Mouse (Mus musculus): Measurements from ENCODE around the gene Pde5a. TPM values are rescaled to one million over a fixed set of nuclear protein-coding genes. Genes with fewer than 3 reads are reported as not detected.

Gene Pde5a
- total RNA-seq (2015; ENCODE audit: low replicate concordance) (0.36 and 1.3 TPM in 2 replicates), total RNA-seq (2017; ENCODE audit: low replicate concordance) (0.39 TPM in 1 of 2 replicates, not detected in the other)

DNA sequence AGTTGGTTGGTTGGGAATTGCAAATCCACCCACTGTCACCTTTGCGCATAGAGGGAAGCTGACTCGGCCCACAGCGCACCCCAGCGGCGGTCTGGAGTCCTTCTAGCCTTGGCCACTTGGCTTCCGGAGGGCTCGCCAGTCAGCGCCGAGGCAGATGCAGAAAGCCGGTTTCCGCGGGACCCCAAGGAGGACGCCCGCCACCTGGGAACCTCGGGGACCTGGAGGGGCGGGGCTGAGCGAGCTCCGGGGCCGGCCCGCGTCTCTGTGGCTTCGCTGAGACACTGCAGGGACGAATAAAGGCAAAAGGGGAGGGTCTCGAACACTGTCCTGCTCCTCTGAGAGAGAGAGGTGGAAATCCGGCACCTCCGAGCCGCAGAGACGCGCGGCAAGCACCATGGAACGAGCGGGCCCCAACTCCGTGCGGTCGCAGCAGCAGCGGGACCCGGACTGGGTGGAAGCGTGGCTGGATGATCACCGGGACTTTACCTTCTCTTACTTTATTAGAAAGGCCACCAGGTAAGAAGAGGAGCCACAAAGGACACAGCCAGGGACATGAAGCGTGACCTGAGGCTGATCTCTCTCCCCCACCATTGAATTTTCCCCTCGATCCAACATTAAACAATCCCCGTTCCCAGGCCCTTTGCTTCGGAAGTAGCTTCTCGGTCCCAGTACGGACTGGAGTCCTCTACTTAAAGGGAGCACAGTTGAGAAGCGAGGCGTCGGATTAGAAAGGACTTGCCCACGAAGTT, at the start of gene Pde5a:
Gene Pde5a, plus strand, starts transcription at position 96 of the 749 bp plus-strand sequence.
- no peak for ATAC-seq (replicated peaks; ENCODE audit: low FRiP score, poor library complexity, severe bottlenecking)

DNA sequence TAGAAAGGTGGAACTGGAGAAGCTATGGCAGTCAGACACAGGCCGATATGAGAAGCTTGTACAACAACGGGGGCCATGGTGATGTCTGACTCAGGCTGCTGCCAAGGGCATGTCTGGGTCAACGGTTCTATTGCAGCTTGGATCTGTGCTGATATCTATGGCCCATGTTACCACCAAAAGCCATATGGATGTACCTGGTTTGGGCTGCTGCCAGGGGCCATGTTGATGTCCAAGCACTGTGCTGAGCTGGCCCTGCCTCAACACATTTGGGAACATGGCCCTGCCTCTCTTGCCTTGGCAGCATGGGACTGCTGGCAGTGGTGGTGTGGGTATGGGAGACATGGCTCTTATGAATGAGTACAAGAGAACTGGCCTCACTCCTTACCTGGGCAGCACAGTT, 47.9 kb upstream of the Pde5a start:
- ATAC-seq (replicated peaks; ENCODE audit: low FRiP score, poor library complexity, severe bottlenecking): 0 out of 2 replicates have a peak, but pooled peaks have one; percentile 25

DNA sequence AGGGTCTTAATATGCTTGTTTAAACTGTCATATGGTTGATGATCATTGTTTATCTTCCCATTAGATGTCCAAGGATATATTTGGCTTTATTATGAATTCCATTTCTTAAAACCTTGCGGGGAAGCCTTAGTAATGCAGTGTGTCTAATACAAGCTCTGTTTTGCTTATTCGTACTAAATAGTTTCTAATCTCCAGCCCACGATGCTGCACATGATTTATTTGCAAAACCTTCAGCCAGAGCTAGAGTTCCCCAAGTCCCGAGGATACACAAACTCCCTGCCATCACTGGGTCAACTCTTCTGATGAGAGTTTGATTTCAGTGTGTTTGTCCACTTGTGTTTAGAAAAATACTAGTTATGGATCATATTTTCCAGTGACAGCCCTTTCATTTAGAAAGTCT, 46.4 kb upstream of the Pde5a start:
- no peak for ATAC-seq (replicated peaks; ENCODE audit: low FRiP score, poor library complexity, severe bottlenecking)

DNA sequence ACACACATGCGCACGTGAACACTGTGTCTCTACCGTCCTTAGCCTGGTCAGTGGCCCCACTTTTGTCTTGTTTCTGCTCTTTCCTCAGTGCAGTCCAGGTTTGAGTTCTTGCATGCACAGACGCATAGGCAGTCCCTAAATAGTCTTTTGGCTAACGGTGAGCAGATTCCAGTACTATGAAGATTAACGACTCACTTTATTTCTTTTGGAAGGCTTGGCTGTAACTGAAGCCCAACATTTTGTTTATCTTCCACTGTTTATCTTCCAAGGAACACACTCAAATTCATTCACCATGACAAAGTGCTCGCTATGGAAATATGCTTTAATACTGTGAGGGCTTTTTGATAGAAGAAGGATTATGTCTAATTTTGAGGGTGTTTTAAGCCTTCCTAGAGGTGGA, 43.9 kb upstream of the Pde5a start:
- ATAC-seq (replicated peaks; ENCODE audit: low FRiP score, poor library complexity, severe bottlenecking): no peak

DNA sequence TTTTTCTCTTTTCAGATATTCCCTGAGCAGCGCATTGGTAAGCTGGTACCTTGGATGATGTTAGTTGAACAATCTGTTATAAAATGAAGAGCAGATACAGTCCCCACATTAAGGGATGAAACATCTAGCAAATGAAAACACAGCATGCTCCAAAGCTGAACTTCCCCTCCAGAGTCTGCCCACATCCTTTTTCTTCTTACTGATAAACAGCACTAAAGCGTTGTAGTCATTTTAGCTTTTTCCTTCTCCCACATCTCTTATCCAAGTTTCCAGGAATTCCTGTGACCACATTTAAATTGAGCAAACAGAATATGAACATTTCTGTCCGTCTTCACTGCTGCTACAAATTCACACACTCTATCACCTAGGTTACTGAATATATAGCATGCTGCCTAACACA, 35.7 kb upstream of the Pde5a start:
- ATAC-seq (replicated peaks; ENCODE audit: low FRiP score, poor library complexity, severe bottlenecking): no peak

DNA sequence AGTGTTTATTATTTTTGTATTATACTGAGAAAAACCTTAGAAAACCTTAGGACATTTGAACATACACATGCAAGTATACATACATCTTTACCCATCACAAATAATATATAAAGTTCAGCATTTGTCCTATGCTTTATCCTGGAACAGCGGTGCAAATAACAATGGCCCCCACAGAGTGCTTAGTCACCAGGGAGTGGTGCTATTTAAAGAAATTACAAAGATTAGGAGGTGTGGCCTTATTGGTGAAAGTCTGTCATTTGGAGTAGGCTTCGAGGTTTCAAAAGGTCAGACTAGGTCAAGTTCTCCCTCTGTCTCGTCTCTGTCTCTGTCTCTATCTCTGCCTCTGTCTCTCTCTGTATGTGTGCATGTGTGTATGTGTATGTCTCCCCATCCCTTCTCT, 32.9 kb upstream of the Pde5a start:
- no peak for ATAC-seq (replicated peaks; ENCODE audit: low FRiP score, poor library complexity, severe bottlenecking)

DNA sequence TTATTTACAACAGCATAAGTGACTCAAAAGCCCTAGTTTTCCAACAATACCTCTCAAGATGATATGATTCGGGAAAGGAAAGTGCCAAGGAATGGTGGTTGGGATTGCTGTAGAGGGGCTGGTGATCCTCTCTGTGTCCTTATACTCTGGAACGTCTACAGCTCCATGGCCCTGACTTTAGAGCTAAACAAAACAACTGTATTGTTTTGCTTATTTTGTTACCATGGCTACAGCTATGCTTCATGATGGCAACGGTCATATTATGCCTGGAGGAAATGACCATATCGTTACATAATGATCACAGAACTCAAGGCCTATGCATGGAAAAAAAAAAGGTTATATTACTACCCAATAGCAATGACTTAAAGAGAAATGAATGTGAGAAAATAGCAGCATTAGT, 32.1 kb upstream of the Pde5a start:
- ATAC-seq (replicated peaks; ENCODE audit: low FRiP score, poor library complexity, severe bottlenecking): no peak

DNA sequence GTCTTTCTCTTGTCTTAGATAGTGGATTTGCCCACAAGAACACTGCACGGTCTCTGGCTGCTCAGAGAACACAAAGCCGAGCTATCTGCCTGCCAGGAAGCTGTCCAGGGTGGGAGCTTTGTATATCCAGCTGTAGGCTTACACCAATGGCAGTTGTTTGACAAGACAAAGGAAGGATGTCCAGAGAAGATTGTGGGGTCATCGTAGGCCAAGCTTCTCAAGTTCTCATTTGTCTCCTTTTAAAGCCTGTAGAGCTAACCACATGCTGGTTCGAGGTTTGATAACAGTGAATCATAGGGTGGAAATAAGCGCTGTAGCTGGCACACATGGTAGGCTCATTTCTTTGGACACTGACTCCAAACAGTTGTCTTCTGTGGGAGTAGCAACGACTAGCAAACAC, 24.5 kb upstream of the Pde5a start:
- ATAC-seq (replicated peaks; ENCODE audit: low FRiP score, poor library complexity, severe bottlenecking): no peak

DNA sequence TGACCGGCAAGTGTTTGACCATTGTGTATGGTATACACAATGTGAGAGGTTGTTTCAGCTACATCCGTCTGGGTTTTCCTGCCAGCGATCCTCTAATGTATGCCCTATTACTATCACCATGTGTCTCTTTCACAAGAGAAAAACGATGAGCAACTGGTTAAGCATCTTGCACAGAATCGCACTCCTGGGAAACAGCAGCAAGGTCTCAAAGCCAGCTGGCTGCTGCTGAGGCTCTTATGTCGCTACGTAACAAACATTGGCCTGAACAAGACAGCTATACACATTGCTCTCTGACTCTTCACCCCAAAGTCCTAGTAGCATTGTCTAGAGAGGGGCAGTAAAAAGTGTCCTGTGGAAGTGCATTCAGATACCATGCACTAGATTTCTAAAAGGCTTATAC, 23.5 kb upstream of the Pde5a start:
- ATAC-seq (replicated peaks; ENCODE audit: low FRiP score, poor library complexity, severe bottlenecking): no peak

DNA sequence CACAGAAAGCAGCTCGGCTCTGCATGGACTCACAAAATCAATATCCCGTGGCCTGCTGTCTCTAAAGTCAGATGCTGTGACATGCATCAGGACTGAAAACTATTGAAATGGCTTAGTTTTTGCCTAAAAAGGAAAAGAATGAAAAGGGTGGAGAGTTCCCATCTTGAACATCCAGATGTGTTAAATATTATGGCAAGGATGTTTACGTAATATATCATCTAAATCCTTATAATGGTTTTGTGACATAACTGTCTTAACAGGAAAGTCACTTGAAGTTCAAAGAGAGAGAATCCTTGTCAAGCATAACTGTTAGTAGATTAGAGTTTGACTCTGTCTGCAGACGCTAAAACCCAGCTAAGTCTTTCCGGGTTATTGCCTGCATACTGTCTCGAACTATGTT, 20.3 kb upstream of the Pde5a start:
- ATAC-seq (replicated peaks; ENCODE audit: low FRiP score, poor library complexity, severe bottlenecking): no peak

DNA sequence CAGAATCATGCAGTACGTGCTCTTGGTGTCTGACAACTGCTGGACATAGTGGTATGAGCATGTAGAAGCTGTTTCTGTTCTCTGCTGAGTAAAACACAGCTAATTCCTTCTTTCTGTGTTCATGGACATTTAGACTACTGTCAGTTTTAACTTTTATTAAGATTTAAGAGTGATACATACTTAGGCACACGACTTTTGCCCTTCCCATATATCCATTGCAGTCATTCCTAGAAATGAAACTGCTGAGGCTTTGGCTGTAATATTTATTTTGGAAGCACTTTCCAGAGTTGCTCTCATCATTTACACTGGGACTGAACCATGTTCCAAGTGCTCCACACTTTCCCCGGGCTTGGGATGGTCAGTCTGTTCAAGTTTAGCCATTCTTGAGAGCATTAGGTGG, 18.6 kb upstream of the Pde5a start:
- no peak for ATAC-seq (replicated peaks; ENCODE audit: low FRiP score, poor library complexity, severe bottlenecking)

DNA sequence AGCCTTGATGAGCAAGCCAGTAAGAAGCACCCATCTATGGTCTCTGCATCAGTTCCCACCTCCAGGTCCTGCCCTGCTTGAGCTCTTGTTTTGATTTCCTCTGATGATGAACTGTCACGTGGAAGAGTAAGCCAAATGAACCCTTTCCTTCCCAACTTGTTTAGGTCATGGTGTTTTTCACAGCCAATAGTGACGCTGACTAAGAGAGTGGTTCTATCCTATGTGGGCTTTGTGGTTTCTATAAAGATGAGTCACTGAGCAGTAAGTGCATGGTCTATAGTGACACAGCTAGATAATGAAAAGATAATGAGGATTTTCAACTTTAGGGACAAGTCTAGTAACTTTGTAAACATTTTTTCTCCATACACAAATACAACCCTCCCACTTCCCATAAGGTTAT, 10.1 kb upstream of the Pde5a start:
- ATAC-seq (replicated peaks; ENCODE audit: low FRiP score, poor library complexity, severe bottlenecking): no peak

DNA sequence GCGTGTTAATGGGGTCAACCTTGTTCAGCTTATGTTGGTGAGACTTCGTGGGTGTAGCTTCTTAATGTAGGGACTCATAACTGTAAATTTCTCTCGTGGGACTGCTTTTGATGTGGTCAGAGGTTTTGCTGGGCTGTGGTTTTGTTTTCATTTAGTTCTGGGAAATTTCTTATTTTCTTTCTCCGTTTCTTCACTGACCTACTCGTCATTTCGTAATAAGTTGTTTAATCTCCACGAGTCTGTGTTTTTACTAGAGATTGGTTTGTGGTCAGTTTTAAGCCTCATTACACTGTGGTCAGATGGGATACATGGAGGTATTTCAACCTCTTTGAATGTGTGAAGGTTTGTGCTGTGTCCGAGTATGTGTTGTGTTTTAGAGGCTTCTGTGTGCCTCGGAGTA, 7.2 kb upstream of the Pde5a start:
- ATAC-seq (replicated peaks; ENCODE audit: low FRiP score, poor library complexity, severe bottlenecking): no peak

DNA sequence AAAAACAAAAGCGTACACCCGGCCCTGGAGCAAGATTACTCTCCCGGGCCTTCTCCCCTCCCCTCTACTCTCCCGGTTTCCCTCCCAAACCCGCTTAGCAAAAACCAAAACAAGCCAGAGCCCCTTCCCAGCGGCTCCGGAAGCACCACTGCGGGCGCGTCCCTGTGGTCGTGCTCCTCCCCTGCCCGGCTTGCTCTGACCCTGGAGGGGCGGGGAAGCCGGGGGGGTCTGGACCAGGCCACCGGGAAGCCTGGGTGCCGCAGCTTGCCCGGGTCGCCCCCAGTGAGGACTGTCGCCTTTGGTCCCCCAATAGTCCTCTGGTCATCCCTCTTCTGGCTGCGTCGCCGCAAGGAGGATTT, 833 bp downstream of the Pde5a start:
- ATAC-seq (replicated peaks; ENCODE audit: low FRiP score, poor library complexity, severe bottlenecking): no peak

DNA sequence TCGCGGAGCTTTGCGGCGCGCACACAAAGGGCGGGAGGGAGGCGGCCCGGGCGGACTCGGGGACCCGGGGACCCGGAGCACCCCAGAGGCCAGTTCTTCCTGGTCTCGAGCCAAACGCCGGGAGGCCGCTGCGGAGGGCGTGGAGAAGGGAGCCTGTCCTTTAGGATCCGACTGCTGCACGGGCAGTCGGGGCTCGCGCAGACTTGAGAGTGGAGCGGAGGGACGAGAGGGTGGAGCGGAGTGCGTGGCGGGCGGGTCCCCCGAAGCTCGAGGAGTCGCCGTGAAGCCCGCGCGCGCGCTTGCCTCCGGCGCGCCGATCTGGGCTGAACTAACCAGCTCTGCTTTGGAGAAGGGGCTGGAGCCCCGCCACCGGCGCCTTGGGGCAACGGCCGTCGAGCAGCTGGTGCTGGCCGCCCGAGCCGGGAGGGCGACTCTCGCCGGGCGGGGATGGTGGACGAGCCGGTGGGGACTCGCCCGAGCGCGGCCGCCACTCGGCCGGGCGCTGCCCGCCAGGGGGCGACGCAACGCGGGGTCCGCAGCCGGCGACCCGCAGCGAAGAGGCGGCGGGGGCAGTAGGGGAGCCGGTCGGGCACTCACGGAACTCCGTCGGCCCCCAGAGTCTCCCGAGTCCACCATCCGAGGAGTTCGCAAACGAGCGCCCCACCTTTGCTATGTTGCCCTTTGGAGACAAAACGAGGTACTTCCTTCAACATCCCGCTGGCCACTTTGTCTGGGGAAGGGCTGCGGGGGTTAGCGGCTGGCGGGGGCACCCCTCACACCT, 1.4 kb downstream of the Pde5a start:
- ATAC-seq (replicated peaks; ENCODE audit: low FRiP score, poor library complexity, severe bottlenecking): no peak

DNA sequence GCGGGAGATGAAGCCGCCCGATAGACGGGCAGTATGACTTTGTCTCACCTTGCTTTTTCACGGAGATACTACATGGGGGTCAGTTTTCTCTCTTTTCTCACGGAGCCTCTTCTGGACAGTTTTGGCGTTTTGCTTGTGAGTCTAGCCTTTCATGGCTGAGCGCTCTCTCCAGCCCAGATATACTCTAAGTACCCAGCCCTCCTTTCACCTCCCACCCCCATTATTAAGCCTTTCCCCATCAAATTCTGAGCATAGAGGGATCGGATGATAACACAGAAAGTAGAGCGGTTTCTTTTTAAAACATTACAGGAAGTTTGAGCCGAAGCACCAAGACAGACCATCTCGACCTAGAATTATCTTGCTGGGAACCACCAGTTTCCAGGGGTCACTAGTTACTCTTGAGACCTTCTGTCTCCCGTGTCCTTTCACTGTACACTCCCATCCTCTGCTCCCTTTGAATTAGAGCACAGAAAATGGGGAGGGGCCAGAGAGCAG, 2.0 kb downstream of the Pde5a start:
- no peak for ATAC-seq (replicated peaks; ENCODE audit: low FRiP score, poor library complexity, severe bottlenecking)

DNA sequence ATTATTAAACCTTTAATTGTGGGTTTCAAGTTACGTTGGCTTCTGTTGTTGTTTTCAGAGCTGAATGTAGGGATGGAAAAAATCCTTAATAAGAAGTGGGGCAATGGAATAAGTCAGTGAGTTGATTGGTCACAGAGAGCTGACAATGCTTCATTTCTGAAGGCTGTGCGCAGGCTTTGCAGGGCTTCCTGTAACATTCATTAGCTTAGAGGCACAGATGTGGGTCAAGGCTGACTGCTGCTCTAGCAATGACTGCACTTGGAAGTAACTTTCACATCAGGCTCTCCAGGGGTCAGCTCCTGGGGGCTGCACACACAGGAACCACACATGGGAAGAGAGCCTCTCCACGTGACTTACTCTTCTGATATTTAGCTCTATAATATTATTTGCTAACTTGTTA, 5.1 kb downstream of the Pde5a start:
- no peak for ATAC-seq (replicated peaks; ENCODE audit: low FRiP score, poor library complexity, severe bottlenecking)

DNA sequence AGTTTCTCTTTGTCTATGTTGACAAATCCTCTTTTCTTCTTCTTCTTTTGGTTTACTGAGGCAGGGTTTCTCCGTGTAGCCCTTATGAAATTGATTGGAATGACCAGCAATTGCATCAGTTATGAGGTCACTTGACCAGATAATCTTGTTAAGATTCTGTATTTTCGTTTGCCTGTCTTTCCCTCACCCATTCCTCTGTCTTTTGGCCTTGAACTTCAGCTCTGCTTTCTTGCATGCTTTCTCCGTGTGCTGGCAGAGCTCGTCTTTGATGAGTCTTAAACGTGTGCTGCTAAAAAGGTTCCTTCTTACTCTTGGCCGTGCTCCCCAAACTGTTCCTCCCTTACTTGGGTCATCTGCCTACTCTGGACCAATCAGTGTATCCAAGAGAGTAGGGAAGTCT, 5.6 kb downstream of the Pde5a start:
- ATAC-seq (replicated peaks; ENCODE audit: low FRiP score, poor library complexity, severe bottlenecking): no peak

DNA sequence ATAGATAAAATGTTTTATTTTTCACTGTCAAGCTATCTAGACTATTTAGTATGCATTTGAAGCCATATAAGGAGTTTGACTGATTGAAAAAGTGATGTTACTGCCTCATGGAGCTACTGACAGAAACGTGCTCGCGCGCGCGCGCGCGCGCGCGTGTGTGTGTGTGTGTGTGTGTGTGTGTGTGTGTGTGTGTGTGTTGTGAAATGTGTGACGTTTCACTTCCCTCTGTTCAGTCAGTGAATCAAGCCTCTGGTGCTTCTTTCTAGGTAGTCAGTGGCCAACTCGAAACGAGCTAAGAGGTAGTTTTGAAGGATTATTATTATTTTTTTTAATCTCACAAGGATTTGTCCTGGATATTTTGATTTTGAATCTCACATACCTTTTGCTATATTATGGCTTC, 10.7 kb downstream of the Pde5a start:
- ATAC-seq (replicated peaks; ENCODE audit: low FRiP score, poor library complexity, severe bottlenecking): no peak

DNA sequence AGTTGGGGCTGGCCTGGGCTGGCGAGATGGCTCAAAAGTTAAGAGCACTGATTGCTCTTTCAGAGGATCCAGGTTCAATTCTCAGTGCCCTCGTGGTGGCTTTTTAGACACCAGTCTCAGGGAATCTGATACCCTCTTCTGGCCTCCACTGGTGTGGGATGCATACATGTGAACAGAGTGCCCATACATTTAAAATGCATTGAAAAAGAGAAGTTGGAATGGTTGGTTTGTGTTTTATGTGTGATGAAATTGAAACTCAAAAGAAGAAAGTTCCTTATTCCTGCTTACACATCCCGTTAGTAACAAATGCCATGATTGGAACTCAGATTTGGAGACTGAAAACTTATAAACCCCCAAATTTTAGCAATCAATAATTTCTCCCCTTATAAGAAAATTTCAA, 15.5 kb downstream of the Pde5a start:
- no peak for ATAC-seq (replicated peaks; ENCODE audit: low FRiP score, poor library complexity, severe bottlenecking)
